Mouse (Mus musculus) kidney, embryonic 14.5 days (tissue): ENCODE measurements around the gene Dnajc7. TPM values are rescaled to one million over a fixed set of nuclear protein-coding genes. Genes with fewer than 3 reads are reported as not detected.
"Not testable (repeated sequence)": the region's sequence is repeated elsewhere in the genome, so short reads cannot be mapped to it uniquely, and the experiment has no call there.

ENCODE experiments used
- ATAC-seq: fragments of 200-750 bp; cut with Nextera tagmentation; 2 replicates; pipeline ENCODE4 v1.8.0; 2017; ENCODE audit warnings: moderate number of reproducible peaks, mild to moderate bottlenecking, moderate TSS enrichment, moderate library complexity; ENCODE audit not compliant: low FRiP score, low TSS enrichment
- H3K27ac ChIP-seq: fragments of 300-500 bp; sonication (generic); 2 replicates; pipeline ENCODE4 v1.5.1; 2014; ENCODE audit warnings: low read depth, mild to moderate bottlenecking, low read length, moderate library complexity, mixed read lengths
- H3K27me3 ChIP-seq: fragments of 300-500 bp; sonication (generic); 2 replicates; pipeline ENCODE4 v1.6.1; 2014; ENCODE audit warnings: mild to moderate bottlenecking, low read length; ENCODE audit not compliant: control insufficient read depth, insufficient read depth
- H3K36me3 ChIP-seq: fragments of 300-500 bp; sonication (generic); 2 replicates; pipeline ENCODE4 v1.6.1; 2014; ENCODE audit warnings: low read length, mixed read lengths; ENCODE audit not compliant: control insufficient read depth, insufficient read depth
- H3K4me1 ChIP-seq: fragments of 300-500 bp; sonication (generic); 2 replicates; pipeline ENCODE4 v1.6.1; 2014; ENCODE audit warnings: low read length, mixed read lengths; ENCODE audit not compliant: control insufficient read depth, insufficient read depth
- H3K4me2 ChIP-seq: fragments of 300-500 bp; sonication (generic); replicated peaks from 2 replicates; pipeline ENCODE4 v1.6.1; 2014; ENCODE audit warnings: low read depth, mild to moderate bottlenecking, low read length
- H3K4me3 ChIP-seq: fragments of 300-500 bp; sonication (generic); 2 replicates; pipeline ENCODE4 v1.5.1; 2014; ENCODE audit warnings: mild to moderate bottlenecking, low read length
- H3K9ac ChIP-seq: fragments of 300-500 bp; sonication (generic); 2 replicates; pipeline ENCODE4 v1.6.1; 2014; ENCODE audit warnings: low read depth, mild to moderate bottlenecking, low read length, moderate library complexity
- H3K9me3 ChIP-seq: fragments of 300-500 bp; sonication (generic); 2 replicates; pipeline ENCODE4 v1.6.1; 2016; ENCODE audit warnings: low read length; ENCODE audit not compliant: control insufficient read depth
- WGBS: fragments of 180-500 bp; shearing (Covaris S2); extraction: QIAGEN DNeasy Blood & Tissue Kit; methylation state at CpG from one replicate; pipeline ENCODE4 v1.1.7; 2014; 5-methylcytosine and 5-hydroxymethylcytosine counted together
- polyA plus RNA-seq: library from polyadenylated mRNA; unstranded; fragments of >200 nt; fragmentation: Nextera tagmentation; extraction: Ambion mirVana; gene quantifications from 2 replicates; pipeline ENCODE4 v1.2.1, GENCODE M21; 2014

Gene Dnajc7
- polyA plus RNA-seq, 1 experiment from 2014 or later = 86.2 TPM

GRCm38 (mm10) chr11:100619485-100619975 is 438 bp downstream of the Dnajc7 start:
- Histone ChIP-seq H3K4me3 (peak overlapping the region; percentile 77), H3K36me3 (peaks cover 6% of the 10 kb centered on the region; the same call in 1 of the 2 replicates), H3K9me3 (no peaks in the 10 kb centered on the region), H3K4me1 (peaks cover 23% of the 10 kb centered on the region), H3K4me2 (peak overlapping the region; percentile 88), H3K27me3 (no peaks in the 10 kb centered on the region), H3K27ac (peak overlapping the region; percentile 92), H3K9ac (peak overlapping the region; percentile 84)
- ATAC-seq = peak; percentile 96
- under 1% methylated on average over 40 of the region's 40 CpGs for whole genome bisulfite sequencing

DNA sequence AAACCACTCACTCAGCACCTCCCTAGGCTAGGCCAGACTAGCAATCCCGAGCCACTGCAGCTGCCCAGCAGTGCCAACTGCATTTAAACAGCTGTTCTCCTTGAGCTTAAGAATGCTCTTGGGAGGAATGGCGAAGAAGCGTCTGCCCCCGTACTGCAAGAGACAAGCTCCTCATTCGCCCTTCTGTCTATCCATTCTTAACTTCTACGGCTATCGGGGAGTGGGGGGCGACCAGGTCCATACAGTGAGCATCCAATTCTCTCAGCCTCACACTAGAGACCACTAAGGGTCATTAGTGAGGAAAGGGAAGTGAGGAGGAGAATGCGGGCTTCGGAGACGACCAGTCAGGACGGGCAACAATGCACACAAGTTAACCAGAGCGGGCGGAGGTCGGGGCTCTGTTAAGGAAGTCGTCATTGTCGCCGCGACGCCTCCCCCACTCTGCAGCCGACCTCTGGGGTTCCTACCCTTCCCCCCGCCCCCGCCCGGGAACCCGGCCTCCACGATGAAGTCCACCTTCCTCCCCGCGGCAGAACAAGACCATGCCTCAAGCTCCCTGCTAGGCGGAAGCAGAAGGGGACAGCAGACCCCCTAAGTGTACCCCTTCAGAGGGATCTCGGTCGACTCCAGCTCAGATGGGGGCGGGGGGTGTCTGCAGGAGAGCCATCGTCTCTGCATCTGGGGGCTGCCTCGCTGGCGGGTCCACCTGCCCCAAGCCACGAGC is 1.0 kb downstream of the Dnajc7 start, which contains the start of gene Nkiras2:
Gene Nkiras2, plus strand, starts transcription at position 484 of the 724 bp plus-strand sequence.
- ATAC-seq = peak; percentile 45
- Histone ChIP-seq H3K4me1 (peaks cover 19% of the 10 kb centered on the region), H3K27me3 (no peaks in the 10 kb centered on the region), H3K9me3 (no peaks in the 10 kb centered on the region), H3K9ac (peak within 1 kb of the TSS; percentile 84), H3K27ac (peak within 1 kb of the TSS; percentile 92), H3K4me2 (peak within 1 kb of the TSS; percentile 88), H3K36me3 (0 out of 2 replicates have a peak, but pooled peaks cover 5% of the 10 kb centered on the region), H3K4me3 (peak within 1 kb of the TSS; percentile 77)
- under 1% methylated on average over 34 of the region's 36 CpGs for WGBS

- no peak for ATAC-seq
- H3K27ac ChIP-seq = no peak overlapping the region
- H3K36me3 ChIP-seq = 0 out of 2 replicates have a peak, but pooled peaks cover 5% of the 10 kb centered on the region
- no peak overlapping the region for H3K4me2 ChIP-seq
- peak overlapping the region; percentile 77 for H3K4me3 ChIP-seq
- 92% methylated on average over 4 of the region's 4 CpGs for WGBS
- no peak overlapping the region for H3K9ac ChIP-seq
- peaks cover 15% of the 10 kb centered on the region for H3K4me1 ChIP-seq
- H3K27me3 ChIP-seq = no peaks in the 10 kb centered on the region
- H3K9me3 ChIP-seq = no peaks in the 10 kb centered on the region
Measured at GRCm38 (mm10) chr11:100617480-100617879, 2.5 kb downstream of the Dnajc7 start.

DNA sequence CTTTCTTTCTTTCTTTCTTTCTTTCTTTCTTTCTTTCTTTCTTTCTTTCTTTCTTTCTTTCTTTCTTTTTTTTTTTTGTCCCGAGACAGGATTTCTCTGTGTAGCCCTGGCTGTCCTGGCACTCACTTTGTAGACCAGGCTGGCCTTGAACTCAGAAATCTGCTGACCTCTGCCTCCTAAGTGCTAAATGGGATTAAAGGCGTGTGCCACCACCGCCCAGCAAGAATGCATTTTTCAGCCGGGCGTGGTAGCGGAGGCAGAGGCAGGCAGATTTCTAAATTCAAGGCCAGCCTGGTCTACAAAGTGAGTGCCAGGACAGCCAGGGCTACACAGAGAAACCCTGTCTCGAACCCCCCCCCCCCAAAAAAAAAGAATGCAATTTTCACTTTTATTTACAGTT is 3.1 kb downstream of the Dnajc7 start:
- not testable (repeated sequence) for H3K4me2 ChIP-seq, H3K27me3 ChIP-seq, H3K4me3 ChIP-seq, ATAC-seq, H3K27ac ChIP-seq, H3K9ac ChIP-seq, H3K9me3 ChIP-seq, H3K36me3 ChIP-seq
- WGBS = 95% methylated on average over 7 of the region's 7 CpGs
- peaks cover 15% of the 10 kb centered on the region for H3K4me1 ChIP-seq

GRCm38 (mm10) chr11:100616332-100616731 is 3.6 kb downstream of the Dnajc7 start:
- H3K9ac ChIP-seq = no peak overlapping the region
- no peaks in the 10 kb centered on the region for H3K27me3 ChIP-seq
- H3K9me3 ChIP-seq = no peaks in the 10 kb centered on the region
- H3K4me1 ChIP-seq = peaks cover 15% of the 10 kb centered on the region
- H3K4me2 ChIP-seq = no peak overlapping the region
- 96% methylated on average over 5 of the region's 5 CpGs for WGBS
- ATAC-seq = no peak
- no peak overlapping the region for H3K27ac ChIP-seq
- peaks cover 12% of the 10 kb centered on the region; the same call in 1 of the 2 replicates for H3K36me3 ChIP-seq
- no peak overlapping the region for H3K4me3 ChIP-seq

- 91% methylated on average over 3 of the region's 3 CpGs for WGBS
- ATAC-seq = no peak
- no peak overlapping the region for H3K4me3 ChIP-seq
- no peak overlapping the region for H3K4me2 ChIP-seq
- H3K9me3 ChIP-seq = no peaks in the 10 kb centered on the region
- H3K27me3 ChIP-seq = no peaks in the 10 kb centered on the region
- no peak overlapping the region for H3K27ac ChIP-seq
- peaks cover 19% of the 10 kb centered on the region for H3K36me3 ChIP-seq
- peaks cover 6% of the 10 kb centered on the region for H3K4me1 ChIP-seq
- H3K9ac ChIP-seq = no peak overlapping the region
Measured at GRCm38 (mm10) chr11:100613241-100613640, 6.7 kb downstream of the Dnajc7 start.

GRCm38 (mm10) chr11:100611627-100612026 is 8.3 kb downstream of the Dnajc7 start:
- H3K27ac ChIP-seq = no peak overlapping the region
- no peak overlapping the region for H3K9ac ChIP-seq
- 93% methylated on average over 6 of the region's 6 CpGs for WGBS
- H3K4me3 ChIP-seq = no peak overlapping the region
- no peak overlapping the region for H3K4me2 ChIP-seq
- ATAC-seq = no peak
- peaks cover 22% of the 10 kb centered on the region for H3K36me3 ChIP-seq
- no peaks in the 10 kb centered on the region for H3K27me3 ChIP-seq
- H3K4me1 ChIP-seq = no peaks in the 10 kb centered on the region; the same call in 1 of the 2 replicates
- H3K9me3 ChIP-seq = no peaks in the 10 kb centered on the region

DNA sequence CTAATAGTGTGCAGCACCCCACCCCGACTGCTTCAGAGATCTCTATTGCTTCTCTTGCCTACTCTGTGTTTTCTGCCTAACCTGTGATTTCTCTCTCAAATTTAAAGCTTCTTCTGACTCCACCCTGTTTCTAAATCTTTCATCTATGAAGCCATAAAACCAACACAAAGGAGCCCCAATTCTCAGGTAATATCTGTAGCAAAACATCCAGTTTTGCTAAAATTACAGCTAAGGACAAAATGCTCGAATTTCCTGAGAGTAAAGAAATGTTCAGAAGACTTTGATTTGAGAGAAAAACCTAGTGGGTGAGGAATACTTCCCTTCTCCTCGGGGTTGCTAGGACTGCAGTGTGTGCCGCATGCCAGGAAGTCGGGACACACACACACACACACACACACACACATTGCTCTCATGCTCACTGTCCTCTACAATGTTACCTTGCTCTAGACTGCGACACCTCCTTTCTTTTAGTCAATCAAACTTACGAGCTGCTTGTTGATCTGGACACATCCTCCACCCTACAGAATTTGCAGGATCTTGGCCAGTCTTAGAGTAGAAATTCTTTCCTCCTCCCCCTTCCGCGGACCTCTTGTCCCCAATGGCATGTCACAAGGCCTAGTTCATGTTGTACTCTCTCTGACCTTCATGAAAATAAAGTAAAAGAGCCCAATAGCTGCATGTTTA is 9.8 kb downstream of the Dnajc7 start:
- Histone ChIP-seq H3K9me3 (no peaks in the 10 kb centered on the region), H3K36me3 (peaks cover 17% of the 10 kb centered on the region), H3K27ac (peak overlapping the region; percentile 42; the same call in 1 of the 2 replicates), H3K4me2 (no peak overlapping the region), H3K27me3 (no peaks in the 10 kb centered on the region), H3K4me3 (no peak overlapping the region), H3K9ac (no peak overlapping the region), H3K4me1 (no peaks in the 10 kb centered on the region; the same call in 1 of the 2 replicates)
- ATAC-seq = no peak
- 80% methylated on average over 9 of the region's 9 CpGs for WGBS
